28 mouse cellular contexts compared by ENCODE assay signal in genomic region chr2:168120906-168121305, GRCm38 (mm10). TPM values are rescaled to one million over a fixed set of nuclear protein-coding genes. Genes with fewer than 3 reads are reported as not detected.
DNase-seq lines count a peak whose midpoint lies in the region; ATAC-seq and TF ChIP-seq lines count a peak whose summit lies in the region.
"Had no signal": no experiment of that assay in that cellular context is flagged by ENCODE, and none has a peak within 500 bp of the region (broad histone marks: within the 10 kb centered on the region; RNA-seq: fewer than 3 reads in every experiment).

No protein-coding gene starts in this region.

- no peaks in the 10 kb centered on the region for H3K9me3 ChIP-seq in MEL (replicated peaks; ENCODE audit: insufficient read depth, low read length)
- H3K9me3 ChIP-seq: embryonic facial prominence, embryonic 12.5 days; embryonic facial prominence, embryonic 15.5 days; forebrain, embryonic 12.5 days; forebrain, embryonic 15.5 days; heart, embryonic 12.5 days; heart, embryonic 15.5 days had no signal

- ATAC-seq in common myeloid progenitor, adult 5-6 weeks (replicated peaks; ENCODE audit: low read depth, poor library complexity, severe bottlenecking) = peak; percentile 33
- ATAC-seq in megakaryocyte progenitor cell, adult 5-6 weeks (replicated peaks; ENCODE audit: poor library complexity) = peak; percentile 24
- ATAC-seq: forebrain, embryonic 15.5 days; hindbrain, postnatal 0 days; inflammation-experienced regulatory T-cells, adult 6 months; intestine, postnatal 0 days had no signal

- peaks cover 0 to 4% of the 10 kb centered on the region in 2 experiments; a peak in 1 of 4 replicates for H3K36me3 ChIP-seq in MEL (ENCODE audit: control insufficient read depth in 1 of 2, insufficient read depth in 2 of 2, low read length in 2 of 2)
- H3K36me3 ChIP-seq: embryonic facial prominence, embryonic 12.5 days; embryonic facial prominence, embryonic 15.5 days; forebrain, embryonic 12.5 days; forebrain, embryonic 15.5 days; G1E; heart, embryonic 12.5 days; heart, embryonic 15.5 days had no signal

- H3K4me3 ChIP-seq in MEL (ENCODE audit: control insufficient read depth in 1 of 2, insufficient read depth in 1 of 2, low read depth in 2 of 2, low read length in 2 of 2) = no peak overlapping the region
- H3K4me3 ChIP-seq: embryonic facial prominence, embryonic 12.5 days; embryonic facial prominence, embryonic 15.5 days; erythroblast, embryonic 14.5 days; forebrain, embryonic 12.5 days; forebrain, embryonic 15.5 days; gastrocnemius, adult 2 months; heart, embryonic 12.5 days; heart, embryonic 15.5 days had no signal

- no peak for TF ChIP-seq POLR2A in MEL (IDR thresholded peaks at IDR 0.05; ENCODE audit: control insufficient read depth in 1 of 2, insufficient read depth in 1 of 2, low read depth in 1 of 2, low read length in 2 of 2, poor library complexity in 1 of 2)

- no peak overlapping the region for H3K27ac ChIP-seq in MEL (ENCODE audit: control insufficient read depth, low read depth, low read length)
- H3K27ac ChIP-seq: embryonic facial prominence, embryonic 12.5 days; embryonic facial prominence, embryonic 15.5 days; forebrain, embryonic 12.5 days; forebrain, embryonic 15.5 days; gastrocnemius, adult 2 months; heart, embryonic 15.5 days; hindbrain, embryonic 14.5 days; hindbrain, postnatal 0 days had no signal

- peak; percentile 36 for DNase-seq in MEL (ENCODE audit: low read depth, low spot score)
- DNase-seq in lung, postnatal 4 days = no peak
- DNase-seq in left cerebral cortex, postnatal 10 days (ENCODE audit: extremely low spot score in 1 of 2, low spot score in 2 of 2) = no peak
- DNase-seq in liver = no peak
- DNase-seq: adrenal gland, postnatal 10 days; adrenal gland, postnatal 36 days; cerebellum, adult 18-20 months; cerebellum, adult 9-10 months; cerebellum, postnatal 14 days; gastrocnemius, adult 2 months; gastrocnemius, postnatal 14 days; heart, adult 18-20 months; heart, postnatal 10 days; heart, postnatal 36 days had no signal

- H3K9ac ChIP-seq in MEL (ENCODE audit: control insufficient read depth, low read depth, low read length, poor library complexity, severe bottlenecking) = no peak overlapping the region
- H3K9ac ChIP-seq: embryonic facial prominence, embryonic 12.5 days; embryonic facial prominence, embryonic 15.5 days; forebrain, embryonic 12.5 days; forebrain, embryonic 15.5 days; heart, embryonic 12.5 days; heart, embryonic 15.5 days; hindbrain, embryonic 14.5 days had no signal

- no peak for TF ChIP-seq EP300 in MEL (IDR thresholded peaks at IDR 0.05; ENCODE audit: low read depth in 1 of 2, low read length in 2 of 2)

- H3K27me3 ChIP-seq in MEL (ENCODE audit: control insufficient read depth in 1 of 2, insufficient read depth in 2 of 2, low read length in 2 of 2) = no peaks in the 10 kb centered on the region
- H3K27me3 ChIP-seq: embryonic facial prominence, embryonic 15.5 days; forebrain, embryonic 15.5 days had no signal

- no peaks in the 10 kb centered on the region for H3K79me2 ChIP-seq in MEL (ENCODE audit: control insufficient read depth, insufficient read depth, low read length, poor library complexity)

- no peak for TF ChIP-seq CTCF in MEL (IDR thresholded peaks at IDR 0.05 in 2 of 3, conservative IDR thresholded peaks at IDR 0.05 in 1 of 3; ENCODE audit: control insufficient read depth in 1 of 3, insufficient read depth in 1 of 3, low read depth in 2 of 3, low read length in 3 of 3, poor library complexity in 1 of 3, severe bottlenecking in 1 of 3)

- intact Hi-C loops in left cerebral cortex, postnatal 10 days (cut with DNase I) = no loop called here

- TF ChIP-seq RAD21 in MEL (IDR thresholded peaks at IDR 0.05; ENCODE audit: low read depth, low read length) = no peak

- peaks cover 0 to 2% of the 10 kb centered on the region in 2 experiments; a peak in 2 of 4 replicates for H3K4me1 ChIP-seq in MEL (ENCODE audit: control insufficient read depth in 1 of 2, insufficient read depth in 2 of 2, low read length in 2 of 2)

TF ChIP-seq in MEL, 35 proteins besides CTCF, POLR2A, EP300 and RAD21:
- TF ChIP-seq TCF12 (IDR thresholded peaks at IDR 0.05; ENCODE audit: low read depth, low read length) (no peak), MAFK (IDR thresholded peaks at IDR 0.05; ENCODE audit: borderline replicate concordance, low read depth, low read length) (no peak), MYB (IDR thresholded peaks at IDR 0.05; ENCODE audit: low read depth, low read length) (no peak), ELF1 (IDR thresholded peaks at IDR 0.05; ENCODE audit: low read depth, low read length) (no peak), GABPA (IDR thresholded peaks at IDR 0.05; ENCODE audit: low read depth, low read length) (no peak), CHD1 (IDR thresholded peaks at IDR 0.05; ENCODE audit: low read depth, low read length) (no peak), NRF1 (IDR thresholded peaks at IDR 0.05; ENCODE audit: insufficient read depth, low read depth, low read length, poor library complexity, severe bottlenecking) (no peak), ETS1 (IDR thresholded peaks at IDR 0.05; ENCODE audit: low read depth, low read length) (no peak), POLR2AphosphoS5 (IDR thresholded peaks at IDR 0.05; ENCODE audit: borderline replicate concordance, low read depth, low read length) (no peak), ZKSCAN1 (IDR thresholded peaks at IDR 0.05; ENCODE audit: low read depth, low read length) (no peak), USF1 (IDR thresholded peaks at IDR 0.05; ENCODE audit: low read depth, low read length) (no peak), MEF2A (IDR thresholded peaks at IDR 0.05; ENCODE audit: extremely low read depth, insufficient replicate concordance, low read depth, low read length, poor library complexity, severe bottlenecking) (no peak), GATA1 (IDR thresholded peaks at IDR 0.05; ENCODE audit: low read depth, low read length) (no peak)

RNA-seq across cellular contexts. Expression of gene Pard6b, which starts 40.1 kb away (rescaled TPM):
- 3.8 and 3.9 TPM in 2 replicates for total RNA-seq in MEL (2012; rRNA removed)
- 1 to 10 TPM in 1 of 2 experiments, not detected in 1; 7.6 TPM for polyA plus RNA-seq in MEL (2012; ENCODE audit: insufficient read depth in 1 of 2, insufficient read length in 2 of 2, low read depth in 1 of 2, low replicate concordance in 2 of 2, missing spikeins in 1 of 2)
- 0.41 and 1.2 TPM in 2 replicates for total RNA-seq in common myeloid progenitor, adult 5-6 weeks (2017)
- 0.07 and 0.42 TPM in 2 replicates for total RNA-seq in megakaryocyte progenitor cell, adult 5-6 weeks (2015)
- 0.25 and 0.78 TPM in 2 replicates for total RNA-seq in megakaryocyte progenitor cell, adult 5-6 weeks (2017)
- total RNA-seq in left cerebral cortex, postnatal 10 days (2021) = 1 to 10 TPM; 3.3 to 4.6 TPM
